Comparison of ENCODE assay signal across 19 mouse cellular contexts in genomic region chr12:84013130-84013529, GRCm38 (mm10). TPM values are rescaled to one million over a fixed set of nuclear protein-coding genes. Genes with fewer than 3 reads are reported as not detected.
DNase-seq lines count a peak whose midpoint lies in the region; ATAC-seq and TF ChIP-seq lines count a peak whose summit lies in the region.
"Had no signal": no experiment of that assay in that cellular context is flagged by ENCODE, and none has a peak within 500 bp of the region (broad histone marks: within the 10 kb centered on the region; RNA-seq: fewer than 3 reads in every experiment).

No protein-coding gene starts in this region.

- H3K4me2 ChIP-seq in midbrain, embryonic 15.5 days, result peak overlapping the region; percentile 1; the same call in 1 of the 2 replicates
- H3K4me2 ChIP-seq: embryonic facial prominence, embryonic 12.5 days; heart, embryonic 15.5 days; midbrain, embryonic 12.5 days had no signal

- peaks cover 4% of the 10 kb centered on the region for H3K9me3 ChIP-seq in G1E (replicated peaks)
- H3K9me3 ChIP-seq in midbrain, embryonic 15.5 days, result no peaks in the 10 kb centered on the region
- H3K9me3 ChIP-seq: embryonic facial prominence, embryonic 12.5 days; forebrain, embryonic 10.5 days; heart, embryonic 15.5 days; midbrain, embryonic 12.5 days had no signal

- intact Hi-C loops in gastrocnemius, adult 2 months (cut with DNase I), result no loop called here
- intact Hi-C loops in left cerebral cortex, postnatal 4 days (cut with DNase I), result no loop called here

- H3K36me3 ChIP-seq in G1E (replicated peaks), result no peaks in the 10 kb centered on the region
- H3K36me3 ChIP-seq in midbrain, embryonic 15.5 days (replicated peaks), result no peaks in the 10 kb centered on the region
- H3K36me3 ChIP-seq: heart, embryonic 15.5 days; midbrain, embryonic 12.5 days had no signal

- H3K4me3 ChIP-seq in gastrocnemius, adult 2 months, result no peak overlapping the region
- no peak overlapping the region for H3K4me3 ChIP-seq in G1E (ENCODE audit: low read depth, low read length)
- no peak overlapping the region for H3K4me3 ChIP-seq in midbrain, embryonic 15.5 days
- H3K4me3 ChIP-seq: embryonic facial prominence, embryonic 12.5 days; forebrain, embryonic 10.5 days; heart, embryonic 15.5 days; midbrain, embryonic 12.5 days had no signal

- TF ChIP-seq CTCF in gastrocnemius, adult 2 months (IDR thresholded peaks at IDR 0.05), result peak; percentile 33; the same call in 1 of the 2 replicates
- TF ChIP-seq CTCF in G1E (IDR thresholded peaks at IDR 0.05; ENCODE audit: low read depth, low read length), result 0 out of 2 replicates have a peak, but pooled peaks have one; percentile 6

- peaks cover 36% of the 10 kb centered on the region for H3K27me3 ChIP-seq in G1E (ENCODE audit: insufficient read depth, low read length)
- H3K27me3 ChIP-seq in midbrain, embryonic 15.5 days (replicated peaks), result no peaks in the 10 kb centered on the region
- H3K27me3 ChIP-seq: embryonic facial prominence, embryonic 12.5 days; heart, embryonic 15.5 days; midbrain, embryonic 12.5 days had no signal

- no peak overlapping the region for H3K9ac ChIP-seq in midbrain, embryonic 15.5 days
- H3K9ac ChIP-seq: embryonic facial prominence, embryonic 12.5 days; heart, embryonic 15.5 days; midbrain, embryonic 12.5 days had no signal

- no peak overlapping the region for H3K27ac ChIP-seq in gastrocnemius, adult 2 months
- 0 out of 2 replicates have a peak overlapping the region, but pooled peaks have one; percentile 1 for H3K27ac ChIP-seq in midbrain, embryonic 15.5 days
- H3K27ac ChIP-seq: embryonic facial prominence, embryonic 12.5 days; forebrain, embryonic 10.5 days; heart, embryonic 15.5 days; midbrain, embryonic 12.5 days had no signal

- 54% methylated on average over 6 of the region's 6 CpGs for WGBS in midbrain, embryonic 15.5 days

- no peak for ATAC-seq in G1E (ENCODE audit: extremely low read depth, insufficient number of reproducible peaks, low FRiP score, poor library complexity, severe bottlenecking)
- no peak for ATAC-seq in midbrain, embryonic 15.5 days (replicated peaks)
- ATAC-seq: intestine, embryonic 16.5 days had no signal

- peaks cover 10% of the 10 kb centered on the region for H3K4me1 ChIP-seq in G1E (ENCODE audit: insufficient read depth, low read depth, low read length)
- H3K4me1 ChIP-seq in midbrain, embryonic 15.5 days, result peaks cover 24% of the 10 kb centered on the region

- no peak for DNase-seq in gastrocnemius, adult 2 months
- DNase-seq in gastrocnemius, postnatal 4 days (ENCODE audit: low spot score in 2 of 2), result no peak
- DNase-seq in left cerebral cortex, postnatal 4 days, result peak; percentile 34
- no peak for DNase-seq in left cerebral cortex, adult 9 months (ENCODE audit: low spot score in 2 of 2)
- no peak for DNase-seq in G1E (ENCODE audit: low spot score)
- DNase-seq in right cerebral cortex, postnatal 25 days, result no peak
- no peak for DNase-seq in kidney, postnatal 10 days
- DNase-seq: B cell, adult 2 months; gastrocnemius, postnatal 25 days; thymus, postnatal 4 days had no signal

RNA-seq across cellular contexts. Expression of gene Acot1, which starts 3.8 kb away (rescaled TPM):
- 1 to 10 TPM; 2.2 to 3.9 TPM for total RNA-seq in gastrocnemius, adult 2 months (2021)
- total RNA-seq in gastrocnemius, postnatal 4 days (2021), result 10 to 100 TPM; 18.4 to 21.5 TPM
- total RNA-seq in left cerebral cortex, postnatal 4 days (2021), result 10 to 100 TPM; 51.5 to 51.9 TPM
- total RNA-seq in G1E (2014; fragmentation: Nextera tagmentation), result not detected in 2 replicates
- total RNA-seq in G1E (2017), result 0.11 TPM in 1 of 2 replicates, not detected in the other
- polyA plus RNA-seq in G1E (2012), result not detected in 2 replicates
- 69.7 and 83.0 TPM in 2 replicates for polyA plus RNA-seq in midbrain, embryonic 15.5 days (2015; fragmentation: Nextera tagmentation; extraction: Ambion mirVana)

RNA-seq across cellular contexts. Expression of gene Acot4, which starts 25.0 kb away (rescaled TPM):
- under 1 TPM; 0.05 to 0.08 TPM for total RNA-seq in gastrocnemius, adult 2 months (2021)
- under 1 TPM; 0.32 to 0.93 TPM for total RNA-seq in gastrocnemius, postnatal 4 days (2021)
- total RNA-seq in left cerebral cortex, postnatal 4 days (2021), result 1 to 10 TPM; 1.8 to 2.0 TPM
- total RNA-seq in G1E (2014; fragmentation: Nextera tagmentation) (not detected in 2 replicates), G1E (2017) (0.05 and 0.06 TPM in 2 replicates)
- polyA plus RNA-seq in G1E (2012), result not detected in 2 replicates
- polyA plus RNA-seq in midbrain, embryonic 15.5 days (2015; fragmentation: Nextera tagmentation; extraction: Ambion mirVana), result 0.27 and 0.71 TPM in 2 replicates

RNA-seq across cellular contexts. Expression of gene Acot2, which starts 25.5 kb away (rescaled TPM):
- total RNA-seq in gastrocnemius, adult 2 months (2021), result 10 to 100 TPM; 11.7 to 22.1 TPM
- total RNA-seq in gastrocnemius, postnatal 4 days (2021), result 10 to 100 TPM; 20.4 to 24.4 TPM
- total RNA-seq in left cerebral cortex, postnatal 4 days (2021), result 1 to 10 TPM; 6.6 to 6.9 TPM
- not detected in 2 replicates for total RNA-seq in G1E (2014; fragmentation: Nextera tagmentation)
- 0.22 TPM in 1 of 2 replicates, not detected in the other for total RNA-seq in G1E (2017)
- 0.02 TPM in 1 of 2 replicates, not detected in the other for polyA plus RNA-seq in G1E (2012)
- 11.8 and 13.4 TPM in 2 replicates for polyA plus RNA-seq in midbrain, embryonic 15.5 days (2015; fragmentation: Nextera tagmentation; extraction: Ambion mirVana)

RNA-seq across cellular contexts. Expression of gene Gm49366, which starts 25.6 kb away (rescaled TPM):
- not detected for total RNA-seq in gastrocnemius, adult 2 months (2021)
- total RNA-seq in gastrocnemius, postnatal 4 days (2021), result not detected
- not detected for total RNA-seq in left cerebral cortex, postnatal 4 days (2021)
- total RNA-seq in G1E (2014; fragmentation: Nextera tagmentation), result not detected in 2 replicates
- not detected in 2 replicates for total RNA-seq in G1E (2017)
- not detected in 2 replicates for polyA plus RNA-seq in G1E (2012)
- not detected in 2 replicates for polyA plus RNA-seq in midbrain, embryonic 15.5 days (2015; fragmentation: Nextera tagmentation; extraction: Ambion mirVana)
- total RNA-seq: gastrocnemius, postnatal 25 days; left cerebral cortex, postnatal 36 days had no signal
- polyA plus RNA-seq: embryonic facial prominence, embryonic 12.5 days; forebrain, embryonic 10.5 days; heart, embryonic 15.5 days; intestine, embryonic 16.5 days; lung, embryonic 16.5 days; midbrain, embryonic 12.5 days; small intestine, adult 2 months had no signal

RNA-seq across cellular contexts. Expression of gene Heatr4, which starts 28.5 kb away (rescaled TPM):
- total RNA-seq in gastrocnemius, adult 2 months (2021), result not detected
- total RNA-seq in gastrocnemius, postnatal 4 days (2021), result not detected
- under 1 TPM in 1 of 2 experiments, not detected in 1; 0.14 TPM for total RNA-seq in left cerebral cortex, postnatal 4 days (2021)
- total RNA-seq in G1E (2014; fragmentation: Nextera tagmentation), result not detected in 2 replicates
- total RNA-seq in G1E (2017), result 0.06 and 0.22 TPM in 2 replicates
- polyA plus RNA-seq in G1E (2012), result not detected in 2 replicates
- polyA plus RNA-seq in midbrain, embryonic 15.5 days (2015; fragmentation: Nextera tagmentation; extraction: Ambion mirVana), result 0.09 TPM in 1 of 2 replicates, not detected in the other
- total RNA-seq: gastrocnemius, postnatal 25 days; left cerebral cortex, postnatal 36 days had no signal
- polyA plus RNA-seq: embryonic facial prominence, embryonic 12.5 days; forebrain, embryonic 10.5 days; heart, embryonic 15.5 days; intestine, embryonic 16.5 days; lung, embryonic 16.5 days; midbrain, embryonic 12.5 days; small intestine, adult 2 months had no signal

Comparison
In these comparisons a context has a peak if more than half of its experiments do, and no peak if none do; other contexts are left out.
1. RNA of gene Acot2, which starts 25.5 kb away (total RNA-seq): 20.4 to 24.4 TPM in gastrocnemius, postnatal 4 days, 11.7 to 22.1 TPM in gastrocnemius, adult 2 months and 6.6 to 6.9 TPM in left cerebral cortex, postnatal 4 days; 0.22 TPM in G1E; every median in the first group is over 4 times any median in the second.